Comparison of ENCODE assay signal across 8 mouse cellular contexts in genomic region chr7:61939971-61940705, GRCm38 (mm10).
DNase-seq lines count a peak whose midpoint lies in the region; ATAC-seq and TF ChIP-seq lines count a peak whose summit lies in the region.

No protein-coding gene starts in this region.

- H3K9ac ChIP-seq in embryonic facial prominence, embryonic 11.5 days (replicated peaks; ENCODE audit: low read length) = no peak overlapping the region
- no peak overlapping the region for H3K9ac ChIP-seq in hindbrain, postnatal 0 days (replicated peaks; ENCODE audit: low read length)
- no peak overlapping the region for H3K9ac ChIP-seq in limb, embryonic 12.5 days (replicated peaks)
- H3K9ac ChIP-seq in heart, embryonic 11.5 days (ENCODE audit: low read depth, low read length) = no peak overlapping the region

- H3K36me3 ChIP-seq in embryonic facial prominence, embryonic 11.5 days (replicated peaks; ENCODE audit: control insufficient read depth, insufficient read depth, low read depth, low read length) = no peaks in the 10 kb centered on the region
- H3K36me3 ChIP-seq in hindbrain, postnatal 0 days (ENCODE audit: insufficient read depth, low read length) = no peaks in the 10 kb centered on the region
- H3K36me3 ChIP-seq in limb, embryonic 12.5 days = no peaks in the 10 kb centered on the region
- no peaks in the 10 kb centered on the region for H3K36me3 ChIP-seq in heart, embryonic 11.5 days (ENCODE audit: control insufficient read depth, insufficient read depth, low read length)

- DNase-seq in adrenal gland, adult (ENCODE audit: inconsistent age in 2 of 2, low spot score in 1 of 2) = peak; percentile 33 to 67
- no peak for DNase-seq in adrenal gland, postnatal 4 days (ENCODE audit: low spot score in 2 of 2)
- DNase-seq in embryonic facial prominence, embryonic 11.5 days (ENCODE audit: low spot score) = peak; percentile 30
- peak; percentile 88 for DNase-seq in hindbrain, postnatal 0 days (ENCODE audit: low spot score)
- peak; percentile 10 for DNase-seq in retina, embryonic 14.5 days (ENCODE audit: low spot score)
- DNase-seq in urinary bladder, postnatal 36 days (ENCODE audit: low spot score in 2 of 2) = no peak

- 54% methylated on average over 6 of the region's 6 CpGs for WGBS in embryonic facial prominence, embryonic 11.5 days
- 39% methylated on average over 6 of the region's 6 CpGs for WGBS in hindbrain, postnatal 0 days
- WGBS in limb, embryonic 12.5 days = 55% methylated on average over 6 of the region's 6 CpGs
- WGBS in heart, embryonic 11.5 days (ENCODE audit: insufficient replicate concordance) = 44% methylated on average over 6 of the region's 6 CpGs

- H3K27me3 ChIP-seq in embryonic facial prominence, embryonic 11.5 days (ENCODE audit: control insufficient read depth, insufficient read depth, low read length) = no peaks in the 10 kb centered on the region
- H3K27me3 ChIP-seq in hindbrain, postnatal 0 days (ENCODE audit: insufficient read depth, low read length) = no peaks in the 10 kb centered on the region
- no peaks in the 10 kb centered on the region for H3K27me3 ChIP-seq in limb, embryonic 12.5 days
- no peaks in the 10 kb centered on the region for H3K27me3 ChIP-seq in heart, embryonic 11.5 days (ENCODE audit: control insufficient read depth, insufficient read depth, low read length)

- no peak overlapping the region for H3K27ac ChIP-seq in embryonic facial prominence, embryonic 11.5 days (replicated peaks; ENCODE audit: low read depth, low read length)
- peak overlapping the region; percentile 83 for H3K27ac ChIP-seq in hindbrain, postnatal 0 days
- no peak overlapping the region for H3K27ac ChIP-seq in limb, embryonic 12.5 days
- H3K27ac ChIP-seq in heart, embryonic 11.5 days (ENCODE audit: low read depth, low read length) = no peak overlapping the region

- H3K4me1 ChIP-seq in embryonic facial prominence, embryonic 11.5 days (ENCODE audit: control insufficient read depth, insufficient read depth, low read length) = no peaks in the 10 kb centered on the region
- no peaks in the 10 kb centered on the region for H3K4me1 ChIP-seq in hindbrain, postnatal 0 days (ENCODE audit: insufficient read depth, low read length)
- H3K4me1 ChIP-seq in limb, embryonic 12.5 days (replicated peaks) = no peaks in the 10 kb centered on the region
- H3K4me1 ChIP-seq in heart, embryonic 11.5 days (ENCODE audit: control insufficient read depth, insufficient read depth, low read length) = no peaks in the 10 kb centered on the region

- H3K4me3 ChIP-seq in embryonic facial prominence, embryonic 11.5 days (ENCODE audit: low read depth, low read length) = no peak overlapping the region
- 0 out of 2 replicates have a peak overlapping the region, but pooled peaks have one; percentile 6 for H3K4me3 ChIP-seq in hindbrain, postnatal 0 days (ENCODE audit: low read length)
- H3K4me3 ChIP-seq in limb, embryonic 12.5 days (replicated peaks) = no peak overlapping the region
- no peak overlapping the region for H3K4me3 ChIP-seq in heart, embryonic 11.5 days (ENCODE audit: low read depth, low read length)

- no peak for TF ChIP-seq CTCF in hindbrain, postnatal 0 days (IDR thresholded peaks at IDR 0.05; ENCODE audit: low read depth)

- no peaks in the 10 kb centered on the region for H3K9me3 ChIP-seq in embryonic facial prominence, embryonic 11.5 days (replicated peaks; ENCODE audit: control insufficient read depth, low read length)
- H3K9me3 ChIP-seq in hindbrain, postnatal 0 days (ENCODE audit: low read length) = no peaks in the 10 kb centered on the region
- H3K9me3 ChIP-seq in limb, embryonic 12.5 days = peaks cover 7% of the 10 kb centered on the region; the same call in 1 of the 2 replicates
- peaks cover 7% of the 10 kb centered on the region; the same call in 1 of the 2 replicates for H3K9me3 ChIP-seq in heart, embryonic 11.5 days (replicated peaks; ENCODE audit: control insufficient read depth, low read length)

- ATAC-seq in embryonic facial prominence, embryonic 11.5 days (replicated peaks; ENCODE audit: insufficient number of reproducible peaks, low FRiP score, low TSS enrichment, low read depth) = peak; percentile 85
- peak; percentile 99 for ATAC-seq in hindbrain, postnatal 0 days
- peak; percentile 84 for ATAC-seq in limb, embryonic 12.5 days (ENCODE audit: insufficient number of reproducible peaks, insufficient read depth, low FRiP score, low TSS enrichment, low read depth)
- ATAC-seq in heart, embryonic 11.5 days (replicated peaks; ENCODE audit: insufficient number of reproducible peaks, low FRiP score, low TSS enrichment) = no peak

- no peak overlapping the region for H3K4me2 ChIP-seq in embryonic facial prominence, embryonic 11.5 days (ENCODE audit: low read depth, low read length)
- H3K4me2 ChIP-seq in hindbrain, postnatal 0 days (ENCODE audit: low read depth, low read length) = peak overlapping the region; percentile 42
- no peak overlapping the region for H3K4me2 ChIP-seq in limb, embryonic 12.5 days
- no peak overlapping the region for H3K4me2 ChIP-seq in heart, embryonic 11.5 days

Comparison
In these comparisons a context has a peak if more than half of its experiments do, and no peak if none do; other contexts are left out.
1. DNase-seq: peak in adrenal gland, adult (2 of 2), embryonic facial prominence, embryonic 11.5 days (single experiment), hindbrain, postnatal 0 days (single experiment) and retina, embryonic 14.5 days (single experiment); none in adrenal gland, postnatal 4 days (0 of 2) and urinary bladder, postnatal 36 days (0 of 2).